Mouse (Mus musculus) G1E (cell line): ENCODE measurements around the gene Faap20. TPM values are rescaled to one million over a fixed set of nuclear protein-coding genes. Genes with fewer than 3 reads are reported as not detected.
A peak's percentile ranks its signal among the peaks of the same experiment; 100 is the strongest.

Experiments used
- ATAC-seq: 2 replicates; pipeline ENCODE4 v1.8.0; 2016; ENCODE audit warnings: mild to moderate bottlenecking; ENCODE audit not compliant: insufficient number of reproducible peaks, poor library complexity, low FRiP score, severe bottlenecking; ENCODE audit errors: extremely low read depth
- DNase-seq: peaks from one replicate; pipeline ENCODE4 v3.0.0; 2012; ENCODE audit warnings: low spot score
- H3K27me3 ChIP-seq: 2 replicates; pipeline ENCODE4 v1.6.1; 2012; ENCODE audit warnings: mild to moderate bottlenecking, low read length, inconsistent platforms; ENCODE audit not compliant: insufficient read depth
- H3K36me3 ChIP-seq: replicated peaks from 2 replicates; pipeline ENCODE3; 2012; ENCODE audit warnings: mild to moderate bottlenecking, inconsistent platforms
- H3K4me1 ChIP-seq: 2 replicates; pipeline ENCODE4 v1.6.1; 2012; ENCODE audit warnings: low read depth, low read length, inconsistent platforms, mixed read lengths; ENCODE audit not compliant: insufficient read depth
- H3K4me3 ChIP-seq: 2 replicates; pipeline ENCODE4 v1.5.1; 2012; ENCODE audit warnings: low read depth, mild to moderate bottlenecking, inconsistent platforms, low read length, moderate library complexity, mixed read lengths
- H3K9me3 ChIP-seq: replicated peaks from 2 replicates; pipeline ENCODE4 v1.6.1; 2012; ENCODE audit warnings: inconsistent platforms
- CTCF ChIP-seq: IDR thresholded peaks from 2 replicates; pipeline ENCODE4 v1.5.1; 2012; ENCODE audit warnings: low read depth, low read length, inconsistent platforms, mixed read lengths
- GATA1 ChIP-seq: IDR thresholded peaks from 2 replicates; pipeline ENCODE4 v1.6.1; 2012; ENCODE audit warnings: borderline replicate concordance, low read length, inconsistent platforms, mixed read lengths
- GATA2 ChIP-seq: IDR thresholded peaks from 2 replicates; pipeline ENCODE4 v1.6.1; 2012; ENCODE audit warnings: low read depth, low read length, inconsistent platforms, borderline replicate concordance
- POLR2AphosphoS5 ChIP-seq: IDR thresholded peaks from 2 replicates; pipeline ENCODE4 v1.6.1; 2012; ENCODE audit warnings: low read depth, low read length, inconsistent platforms; ENCODE audit not compliant: insufficient replicate concordance
- TAL1 ChIP-seq: conservative IDR thresholded peaks from 2 replicates; pipeline ENCODE4 v1.6.1; 2012; ENCODE audit warnings: low read depth, low read length, inconsistent platforms, mixed read lengths
- polyA plus RNA-seq: library from polyadenylated mRNA; stranded (reverse); fragments of >175 nt; gene quantifications from 2 replicates; pipeline ENCODE4 v1.2.3, GENCODE M21; 2012
- total RNA-seq, 2 experiments: library from RNA; stranded (forward) in 1 of 2; stranded (reverse) in 1 of 2; fragments of 200-1000 nt in 1 of 2; fragments of >200 nt in 1 of 2; fragmentation: Nextera tagmentation in 1 of 2; gene quantifications; 2 replicates each; pipeline ENCODE4 v1.2.3; 2014 to 2017

The Faap20 gene
- total and polyA plus RNA-seq, 3 experiments = 23.5 to 45.5 (median 24.9) TPM

- ATAC-seq (no peak), DNase-seq (no peak)
- H3K27me3 ChIP-seq = peaks cover 16% of the 10 kb centered on the region
- no peaks in the 10 kb centered on the region for H3K36me3 ChIP-seq
- no peaks in the 10 kb centered on the region for H3K4me1 ChIP-seq
- H3K4me3 ChIP-seq = no peak overlapping the region
- no peak for TF ChIP-seq GATA1
- no peak for TF ChIP-seq CTCF
- no peak for TF ChIP-seq GATA2
- no peak for TF ChIP-seq TAL1
- no peaks in the 10 kb centered on the region for H3K9me3 ChIP-seq
Observed at GRCm38 (mm10) chr4:155294381-155294780, 44.8 kb downstream of the Faap20 start.

GRCm38 (mm10) chr4:155295026-155295590 is 45.5 kb downstream of the Faap20 start:
- DNase-seq = no peak
- no peak for ATAC-seq
- H3K9me3 ChIP-seq = no peaks in the 10 kb centered on the region
- no peak for TF ChIP-seq TAL1
- no peak for TF ChIP-seq POLR2AphosphoS5
- no peak for TF ChIP-seq GATA2
- no peak for TF ChIP-seq CTCF
- no peak for TF ChIP-seq GATA1
- H3K4me1 ChIP-seq = no peaks in the 10 kb centered on the region
- H3K36me3 ChIP-seq = no peaks in the 10 kb centered on the region
- H3K27me3 ChIP-seq = peaks cover 14% of the 10 kb centered on the region
- no peak overlapping the region for H3K4me3 ChIP-seq

- TF ChIP-seq TAL1 = no peak
- TF ChIP-seq GATA1 = no peak
- TF ChIP-seq CTCF = no peak
- no peak for TF ChIP-seq GATA2
- no peak for TF ChIP-seq POLR2AphosphoS5
- Histone ChIP-seq H3K9me3 (no peaks in the 10 kb centered on the region), H3K4me3 (no peak overlapping the region), H3K27me3 (peaks cover 16% of the 10 kb centered on the region; the same call in 1 of the 2 replicates), H3K36me3 (no peaks in the 10 kb centered on the region), H3K4me1 (no peaks in the 10 kb centered on the region)
- DNase-seq (no peak), ATAC-seq (no peak)
Observed at GRCm38 (mm10) chr4:155295996-155296395, 46.4 kb downstream of the Faap20 start.

DNA sequence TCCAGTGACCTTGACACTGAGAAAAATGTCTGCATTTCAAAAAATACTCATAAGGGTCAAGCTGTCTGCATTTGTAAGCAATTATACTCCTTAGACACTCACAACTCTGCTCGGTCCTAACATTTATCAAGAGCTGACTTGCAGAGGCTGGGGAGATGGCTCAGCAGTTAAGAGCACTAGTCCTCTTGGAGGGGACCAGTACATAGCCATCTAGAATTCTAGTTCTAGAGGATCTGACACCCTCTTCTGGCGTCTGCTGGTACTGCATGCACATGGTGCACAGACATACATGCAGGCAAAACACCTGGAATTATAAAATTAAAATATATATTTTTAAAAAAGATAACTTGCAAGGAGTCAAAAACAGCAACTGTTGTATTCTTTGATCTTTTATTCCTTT is 47.5 kb downstream of the Faap20 start:
- H3K4me1 ChIP-seq = no peaks in the 10 kb centered on the region
- no peak for DNase-seq
- no peaks in the 10 kb centered on the region for H3K36me3 ChIP-seq
- no peaks in the 10 kb centered on the region for H3K9me3 ChIP-seq
- H3K27me3 ChIP-seq = peaks cover 17% of the 10 kb centered on the region; the same call in 1 of the 2 replicates
- ATAC-seq = no peak
- H3K4me3 ChIP-seq = no peak overlapping the region
- no peak for TF ChIP-seq GATA1
- 0 out of 2 replicates have a peak, but pooled peaks have one; percentile 4 for TF ChIP-seq CTCF
- TF ChIP-seq POLR2AphosphoS5 = no peak
- TF ChIP-seq GATA2 = no peak

GRCm38 (mm10) chr4:155298826-155299225 is 49.2 kb downstream of the Faap20 start:
- Histone ChIP-seq H3K9me3 (no peaks in the 10 kb centered on the region), H3K36me3 (no peaks in the 10 kb centered on the region), H3K4me1 (no peaks in the 10 kb centered on the region), H3K27me3 (peaks cover 20% of the 10 kb centered on the region; the same call in 1 of the 2 replicates), H3K4me3 (no peak overlapping the region)
- no peak for TF ChIP-seq GATA1
- no peak for TF ChIP-seq GATA2
- no peak for TF ChIP-seq CTCF
- no peak for TF ChIP-seq TAL1
- no peak for TF ChIP-seq POLR2AphosphoS5
- no peak for DNase-seq
- no peak for ATAC-seq

DNA sequence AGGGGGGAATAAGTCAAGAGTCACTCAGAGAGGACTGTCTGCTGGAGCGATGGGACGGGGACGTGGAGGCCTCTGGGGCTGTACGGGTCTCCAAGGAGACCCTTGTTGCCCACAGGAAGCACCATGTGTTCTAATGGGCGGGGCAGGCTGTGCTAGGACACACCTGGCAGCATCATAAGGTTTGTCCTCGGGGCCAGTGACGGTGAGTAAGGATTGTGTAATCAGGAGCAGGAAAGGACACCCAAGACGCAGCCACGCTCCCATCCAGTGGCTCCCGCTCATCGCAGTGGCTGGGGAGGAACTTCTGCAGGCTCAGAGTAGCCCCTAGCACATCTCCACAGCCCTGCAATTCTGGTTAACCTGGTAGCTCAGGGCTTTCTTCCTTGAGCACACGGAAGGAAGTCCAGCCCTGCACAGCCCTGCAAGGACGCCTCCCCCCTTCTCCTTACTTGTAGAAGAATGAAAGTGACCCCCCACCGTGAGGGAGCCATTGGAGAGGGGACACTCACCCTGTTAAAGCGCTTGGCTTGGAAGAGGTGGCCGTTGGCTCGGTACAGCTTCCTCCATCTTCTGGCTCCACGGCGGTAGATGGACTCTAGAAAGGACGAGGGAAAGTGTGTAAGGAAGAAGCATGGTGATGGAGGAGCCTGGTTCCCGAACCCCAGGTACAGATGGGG is 51.0 kb downstream of the Faap20 start:
- no peak for DNase-seq
- no peak for ATAC-seq
- H3K27me3 ChIP-seq = peaks cover 12% of the 10 kb centered on the region; the same call in 1 of the 2 replicates
- H3K36me3 ChIP-seq = no peaks in the 10 kb centered on the region
- TF ChIP-seq GATA1 (no peak), TAL1 (no peak), CTCF (no peak), GATA2 (no peak), POLR2AphosphoS5 (no peak)
- H3K4me1 ChIP-seq = no peaks in the 10 kb centered on the region
- no peak overlapping the region for H3K4me3 ChIP-seq
- H3K9me3 ChIP-seq = no peaks in the 10 kb centered on the region
